Mouse (Mus musculus): Measurements from ENCODE around the gene Znrf3. TPM values are rescaled to one million over a fixed set of nuclear protein-coding genes. Genes with fewer than 3 reads are reported as not detected.

Gene Znrf3
- polyA plus RNA-seq, 1 experiment: 3.8 TPM

- no peaks in the 10 kb centered on the region for H3K79me2 ChIP-seq (ENCODE audit: control insufficient read depth, insufficient read depth)
Observed at GRCm38 (mm10) chr11:5474130-5474529, 29.5 kb upstream of the Znrf3 start.

DNA sequence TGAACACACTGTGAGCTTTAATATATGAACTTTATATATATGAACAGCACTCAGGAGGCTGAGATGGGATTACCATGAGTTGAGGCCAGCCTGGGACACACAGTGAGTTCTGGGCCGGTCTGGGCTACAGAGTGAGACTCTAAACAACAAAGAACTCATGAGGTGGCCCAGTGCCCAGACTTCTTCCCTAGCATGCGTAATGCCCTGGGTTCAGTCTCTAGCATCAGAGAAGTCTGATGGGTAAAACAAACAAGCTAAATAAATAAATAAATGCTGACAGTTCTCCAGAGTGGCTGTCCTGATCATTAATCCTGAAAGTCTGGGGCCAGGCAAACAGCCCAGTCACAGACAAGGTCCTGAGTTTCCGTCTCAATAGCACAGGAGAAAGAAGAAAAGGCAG lies 25.4 kb upstream of the Znrf3 start:
- no peak overlapping the region for H3K4me3 ChIP-seq
- H3K36me3 ChIP-seq (ENCODE audit: control insufficient read depth, insufficient read depth): no peaks in the 10 kb centered on the region
- H3K4me2 ChIP-seq (ENCODE audit: low read depth): no peak overlapping the region
- no peak overlapping the region for H3ac ChIP-seq (ENCODE audit: control insufficient read depth, insufficient read length)
- H3K79me2 ChIP-seq (ENCODE audit: control insufficient read depth, insufficient read depth): no peaks in the 10 kb centered on the region
- TF ChIP-seq MYOD1 (IDR thresholded peaks at IDR 0.05; ENCODE audit: control insufficient read depth in 1 of 3, insufficient read length in 2 of 3, low read depth in 2 of 3) (no peak), SRF (IDR thresholded peaks at IDR 0.05; ENCODE audit: control insufficient read depth, insufficient read length, low read depth) (no peak), POLR2A (IDR thresholded peaks at IDR 0.05; ENCODE audit: insufficient read length, low read depth) (no peak), REST (IDR thresholded peaks at IDR 0.05; ENCODE audit: insufficient read depth, insufficient read length) (no peak), MYOG (IDR thresholded peaks at IDR 0.05; ENCODE audit: control insufficient read depth in 1 of 3, insufficient read depth in 1 of 3, insufficient read length in 2 of 3, low read depth in 2 of 3) (no peak), POLR2AphosphoS2 (IDR thresholded peaks at IDR 0.05; ENCODE audit: insufficient read length, low read depth) (no peak), MAX (IDR thresholded peaks at IDR 0.05; ENCODE audit: low read depth) (no peak), TCF12 (IDR thresholded peaks at IDR 0.05; ENCODE audit: insufficient read depth, poor library complexity, severe bottlenecking) (no peak), E2F4 (IDR thresholded peaks at IDR 0.05; ENCODE audit: insufficient read depth) (no peak), CEBPB (IDR thresholded peaks at IDR 0.05; ENCODE audit: insufficient read depth, poor library complexity, severe bottlenecking) (no peak), USF1 (IDR thresholded peaks at IDR 0.05; ENCODE audit: low read depth) (no peak), TCF3 (IDR thresholded peaks at IDR 0.05; ENCODE audit: insufficient read length, low read depth) (no peak)
- no peaks in the 10 kb centered on the region for H3K27me3 ChIP-seq (ENCODE audit: control insufficient read depth, insufficient read depth, insufficient read length)

More at GRCm38 (mm10) chr11:5474130-5474529, 29.5 kb upstream of the Znrf3 start:
- TF ChIP-seq TCF3 (IDR thresholded peaks at IDR 0.05; ENCODE audit: insufficient read length, low read depth) (no peak), REST (IDR thresholded peaks at IDR 0.05; ENCODE audit: insufficient read depth, insufficient read length) (no peak), E2F4 (IDR thresholded peaks at IDR 0.05; ENCODE audit: insufficient read depth) (no peak)
- Histone ChIP-seq H3K27me3 (ENCODE audit: control insufficient read depth, insufficient read depth, insufficient read length) (no peaks in the 10 kb centered on the region), H3K4me2 (ENCODE audit: low read depth) (no peak overlapping the region), H3K4me3 (no peak overlapping the region), H3ac (ENCODE audit: control insufficient read depth, insufficient read length) (no peak overlapping the region), H3K36me3 (ENCODE audit: control insufficient read depth, insufficient read depth) (no peaks in the 10 kb centered on the region)

DNA sequence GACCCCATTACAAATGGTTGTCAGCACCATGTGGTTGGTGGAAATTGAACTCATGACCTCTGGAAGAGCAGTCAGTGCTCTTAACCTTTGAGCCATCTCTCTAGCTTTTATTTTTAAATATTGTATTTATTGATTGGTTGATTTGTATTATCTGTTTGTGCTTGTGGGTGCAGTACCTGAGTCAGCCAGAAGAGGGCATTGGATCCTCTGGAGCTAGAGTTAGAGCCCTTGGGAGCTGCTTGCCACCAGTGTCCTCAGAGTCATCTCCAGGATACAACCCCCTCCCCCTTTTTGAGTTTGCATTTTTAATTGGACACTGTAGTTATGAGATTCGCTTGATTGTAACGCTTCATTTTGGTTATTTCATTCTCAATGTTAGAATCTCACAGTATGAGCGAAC lies 24.4 kb upstream of the Znrf3 start:
- TF ChIP-seq MYOD1 (IDR thresholded peaks at IDR 0.05; ENCODE audit: control insufficient read depth in 1 of 3, insufficient read length in 2 of 3, low read depth in 2 of 3) (no peak), MAX (IDR thresholded peaks at IDR 0.05; ENCODE audit: low read depth) (no peak), TCF3 (IDR thresholded peaks at IDR 0.05; ENCODE audit: insufficient read length, low read depth) (no peak), MYOG (IDR thresholded peaks at IDR 0.05; ENCODE audit: control insufficient read depth in 1 of 3, insufficient read depth in 1 of 3, insufficient read length in 2 of 3, low read depth in 2 of 3) (no peak)
- Histone ChIP-seq H3K36me3 (ENCODE audit: control insufficient read depth, insufficient read depth) (no peaks in the 10 kb centered on the region), H3ac (ENCODE audit: control insufficient read depth, insufficient read length) (no peak overlapping the region), H3K79me2 (ENCODE audit: control insufficient read depth, insufficient read depth) (no peaks in the 10 kb centered on the region), H3K27me3 (ENCODE audit: control insufficient read depth, insufficient read depth, insufficient read length) (no peaks in the 10 kb centered on the region), H3K4me3 (no peak overlapping the region), H3K4me2 (ENCODE audit: low read depth) (no peak overlapping the region)

DNA sequence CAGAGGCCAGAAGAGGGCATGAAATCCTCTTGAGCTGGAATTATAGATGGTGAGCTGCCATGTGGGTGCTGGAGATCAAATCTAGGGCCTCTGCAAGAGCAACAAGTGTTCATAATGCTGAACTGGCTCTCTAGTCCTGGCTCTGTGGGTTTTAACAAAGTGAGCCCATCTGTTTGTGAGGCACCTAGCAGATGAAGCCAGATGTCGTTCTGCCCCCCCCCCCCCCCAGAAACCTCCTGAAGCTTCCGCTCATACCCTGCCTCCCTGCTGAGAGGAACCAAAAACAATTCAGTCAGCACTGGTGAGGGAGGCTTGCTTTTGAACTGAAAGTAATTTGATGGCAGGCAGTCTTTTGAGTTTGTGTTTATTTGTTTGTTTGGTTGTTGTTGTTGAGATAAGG lies 23.8 kb upstream of the Znrf3 start:
- Histone ChIP-seq H3K27me3 (ENCODE audit: control insufficient read depth, insufficient read depth, insufficient read length) (no peaks in the 10 kb centered on the region), H3ac (ENCODE audit: control insufficient read depth, insufficient read length) (no peak overlapping the region), H3K36me3 (ENCODE audit: control insufficient read depth, insufficient read depth) (no peaks in the 10 kb centered on the region), H3K79me2 (ENCODE audit: control insufficient read depth, insufficient read depth) (no peaks in the 10 kb centered on the region), H3K4me2 (ENCODE audit: low read depth) (no peak overlapping the region), H3K4me3 (no peak overlapping the region)
- TF ChIP-seq CEBPB (IDR thresholded peaks at IDR 0.05; ENCODE audit: insufficient read depth, poor library complexity, severe bottlenecking): no peak
- no peak for TF ChIP-seq TCF3 (IDR thresholded peaks at IDR 0.05; ENCODE audit: insufficient read length, low read depth)

DNA sequence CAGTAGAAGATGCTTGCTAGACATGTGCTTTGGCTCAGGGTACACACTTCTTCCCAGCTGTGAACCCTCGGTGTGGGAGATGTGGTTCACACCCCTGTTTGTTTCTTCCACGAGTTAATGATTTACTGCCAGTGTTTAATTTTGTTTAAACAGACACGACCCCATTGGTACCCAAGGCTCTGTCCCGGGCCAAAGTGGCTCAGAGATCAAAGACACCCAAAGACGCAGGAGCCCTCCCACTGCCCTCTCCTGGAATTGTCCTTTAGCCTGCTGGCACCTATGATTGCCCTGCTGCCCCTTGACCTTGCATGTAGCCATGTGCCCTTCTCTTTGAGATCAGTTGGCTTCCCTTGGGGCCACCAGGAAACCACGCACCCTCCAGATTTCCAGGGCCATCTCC lies 7.3 kb upstream of the Znrf3 start:
- H3K27me3 ChIP-seq (ENCODE audit: control insufficient read depth, insufficient read depth, insufficient read length): no peaks in the 10 kb centered on the region
- no peaks in the 10 kb centered on the region for H3K36me3 ChIP-seq (ENCODE audit: control insufficient read depth, insufficient read depth)
- H3K4me2 ChIP-seq (ENCODE audit: low read depth): no peak overlapping the region
- TF ChIP-seq MYOD1 (IDR thresholded peaks at IDR 0.05; ENCODE audit: control insufficient read depth in 1 of 3, insufficient read length in 2 of 3, low read depth in 2 of 3) (no peak), SRF (IDR thresholded peaks at IDR 0.05; ENCODE audit: control insufficient read depth, insufficient read length, low read depth) (no peak), POLR2AphosphoS2 (IDR thresholded peaks at IDR 0.05; ENCODE audit: insufficient read length, low read depth) (no peak), USF1 (IDR thresholded peaks at IDR 0.05; ENCODE audit: low read depth) (no peak), CEBPB (IDR thresholded peaks at IDR 0.05; ENCODE audit: insufficient read depth, poor library complexity, severe bottlenecking) (no peak), TCF3 (IDR thresholded peaks at IDR 0.05; ENCODE audit: insufficient read length, low read depth) (no peak), POLR2A (IDR thresholded peaks at IDR 0.05; ENCODE audit: insufficient read length, low read depth) (no peak), MYOG (IDR thresholded peaks at IDR 0.05; ENCODE audit: control insufficient read depth in 1 of 3, insufficient read depth in 1 of 3, insufficient read length in 2 of 3, low read depth in 2 of 3) (no peak), E2F4 (IDR thresholded peaks at IDR 0.05; ENCODE audit: insufficient read depth) (no peak), TCF12 (IDR thresholded peaks at IDR 0.05; ENCODE audit: insufficient read depth, poor library complexity, severe bottlenecking) (no peak), REST (IDR thresholded peaks at IDR 0.05; ENCODE audit: insufficient read depth, insufficient read length) (no peak), MAX (IDR thresholded peaks at IDR 0.05; ENCODE audit: low read depth) (no peak)
- H3ac ChIP-seq (ENCODE audit: control insufficient read depth, insufficient read length): no peak overlapping the region
- no peak overlapping the region for H3K4me3 ChIP-seq
- H3K79me2 ChIP-seq (ENCODE audit: control insufficient read depth, insufficient read depth): no peaks in the 10 kb centered on the region

All from myocyte (in vitro differentiated cells).